Mouse (Mus musculus) embryonic facial prominence, embryonic 11.5 days (tissue): ENCODE data around the gene Mea1. TPM values are rescaled to one million over a fixed set of nuclear protein-coding genes. Genes with fewer than 3 reads are reported as not detected.

Experiments
- ATAC-seq: fragments of 200-750 bp; cut with Nextera tagmentation; replicated peaks from 2 replicates; pipeline ENCODE4 v1.8.0; 2017; ENCODE audit warnings: low read depth; ENCODE audit not compliant: insufficient number of reproducible peaks, low FRiP score, low TSS enrichment
- DNase-seq: peaks from one replicate; pipeline ENCODE4 v3.0.0-alpha.2; 2015; ENCODE audit warnings: low spot score
- H3K27ac ChIP-seq: fragments of 300-500 bp; sonication (generic); replicated peaks from 2 replicates; pipeline ENCODE4 v1.5.1; 2014; ENCODE audit warnings: mild to moderate bottlenecking, low read depth, low read length, control low read depth
- H3K27me3 ChIP-seq: fragments of 300-500 bp; sonication (generic); 2 replicates; pipeline ENCODE4 v1.6.1; 2014; ENCODE audit warnings: mild to moderate bottlenecking, low read length, moderate library complexity, mixed read lengths; ENCODE audit not compliant: control insufficient read depth, insufficient read depth
- H3K36me3 ChIP-seq: fragments of 300-500 bp; sonication (generic); replicated peaks from 2 replicates; pipeline ENCODE4 v1.6.1; 2014; ENCODE audit warnings: low read depth, mild to moderate bottlenecking, low read length, moderate library complexity, mixed read lengths; ENCODE audit not compliant: control insufficient read depth, insufficient read depth
- H3K4me1 ChIP-seq: fragments of 300-500 bp; sonication (generic); 2 replicates; pipeline ENCODE4 v1.6.1; 2014; ENCODE audit warnings: low read length, mixed read lengths; ENCODE audit not compliant: control insufficient read depth, insufficient read depth
- H3K4me2 ChIP-seq: fragments of 300-500 bp; sonication (generic); 2 replicates; pipeline ENCODE4 v1.6.1; 2014; ENCODE audit warnings: low read depth, mild to moderate bottlenecking, control low read depth, low read length, moderate library complexity
- H3K4me3 ChIP-seq: fragments of 300-500 bp; sonication (generic); 2 replicates; pipeline ENCODE4 v1.5.1; 2014; ENCODE audit warnings: low read depth, low read length, control low read depth
- H3K9ac ChIP-seq: fragments of 300-500 bp; sonication (generic); replicated peaks from 2 replicates; pipeline ENCODE4 v1.6.1; 2014; ENCODE audit warnings: mild to moderate bottlenecking, control low read depth, low read length
- H3K9me3 ChIP-seq: fragments of 300-500 bp; sonication (generic); replicated peaks from 2 replicates; pipeline ENCODE4 v1.6.1; 2016; ENCODE audit warnings: mild to moderate bottlenecking, low read length, inconsistent platforms, mixed read lengths; ENCODE audit not compliant: control insufficient read depth
- WGBS: fragments of 180-500 bp; shearing (Covaris S2); extraction: QIAGEN DNeasy Blood & Tissue Kit; methylation state at CpG from one replicate; pipeline ENCODE4 v1.1.7; 2014; 5-methylcytosine and 5-hydroxymethylcytosine counted together
- polyA plus RNA-seq: library from polyadenylated mRNA; unstranded; fragments of >200 nt; fragmentation: Nextera tagmentation; extraction: Ambion mirVana; gene quantifications from 2 replicates; pipeline ENCODE4 v1.2.1, GENCODE M21; 2014

Gene Mea1
- polyA plus RNA-seq, 1 experiment from 2014 or later = 165 TPM

DNA sequence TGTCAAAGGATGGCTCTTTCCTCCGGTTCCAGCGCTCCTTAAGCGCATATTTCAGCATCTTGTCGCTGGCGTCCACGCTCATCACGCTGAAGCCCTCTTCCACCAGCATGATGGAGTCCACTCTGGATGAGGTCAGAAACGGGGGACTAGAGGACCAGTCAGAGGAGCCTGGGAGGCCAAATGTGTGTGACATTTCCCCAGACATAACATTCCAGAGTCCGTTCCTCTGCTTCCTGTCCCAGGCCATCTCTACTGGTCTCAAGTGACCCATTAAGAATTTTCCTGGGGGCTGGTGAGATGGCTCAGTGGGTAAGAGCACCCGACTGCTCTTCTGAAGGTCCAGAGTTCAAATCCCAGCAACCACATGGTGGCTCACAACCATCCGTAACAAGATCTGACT lies 48.7 kb downstream of the Mea1 start:
- Histone ChIP-seq H3K4me3 (no peak overlapping the region), H3K36me3 (no peaks in the 10 kb centered on the region), H3K4me1 (no peaks in the 10 kb centered on the region), H3K4me2 (no peak overlapping the region), H3K9me3 (no peaks in the 10 kb centered on the region), H3K9ac (no peak overlapping the region), H3K27me3 (peaks cover 6% of the 10 kb centered on the region), H3K27ac (no peak overlapping the region)
- DNase-seq (no peak), ATAC-seq (no peak)
- 85% methylated on average over 11 of the region's 11 CpGs for WGBS

DNA sequence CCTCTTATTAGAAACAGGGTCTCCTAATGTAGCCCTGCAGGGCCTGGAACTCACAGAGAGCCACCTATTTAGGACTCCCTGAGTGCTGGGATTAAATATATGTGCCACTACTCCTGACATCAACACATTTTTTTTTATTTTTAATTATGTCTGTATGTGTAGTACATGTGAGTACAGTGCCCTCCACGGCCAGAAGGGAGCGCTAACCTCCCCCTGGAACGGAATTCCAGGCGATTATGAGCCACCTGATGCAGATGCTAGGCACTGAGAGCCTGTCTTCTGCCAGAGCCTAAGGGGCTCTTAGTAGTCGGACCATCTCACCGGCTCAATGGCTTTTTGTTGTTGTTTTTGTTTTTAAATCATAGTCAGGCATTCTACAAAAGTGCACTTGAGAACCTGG lies 49.4 kb downstream of the Mea1 start:
- WGBS = 33% methylated on average over 6 of the region's 6 CpGs
- Histone ChIP-seq H3K9me3 (no peaks in the 10 kb centered on the region), H3K4me1 (no peaks in the 10 kb centered on the region), H3K36me3 (no peaks in the 10 kb centered on the region), H3K9ac (no peak overlapping the region), H3K27ac (no peak overlapping the region), H3K4me2 (no peak overlapping the region), H3K4me3 (no peak overlapping the region), H3K27me3 (peaks cover 6% of the 10 kb centered on the region)
- no peak for ATAC-seq
- peak; percentile 35 for DNase-seq

DNA sequence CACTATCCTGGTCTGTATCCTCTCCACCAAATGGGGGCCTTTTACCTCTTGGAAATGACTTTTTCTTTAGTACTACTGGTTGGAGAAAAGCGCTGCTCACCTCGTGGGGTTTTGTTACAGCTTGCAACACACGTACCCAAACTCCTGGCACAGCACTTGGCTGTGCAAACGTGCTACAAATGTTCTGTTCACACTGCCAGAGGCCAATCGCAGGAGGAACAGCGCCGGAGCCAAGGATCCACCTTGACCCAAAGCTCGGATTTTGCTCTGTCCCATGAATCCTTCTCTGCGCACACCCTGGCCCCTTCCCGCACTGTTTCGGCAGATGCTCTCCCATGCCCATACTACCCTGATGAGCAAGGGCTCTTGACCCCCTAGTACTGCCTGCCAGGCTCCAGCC lies 49.9 kb downstream of the Mea1 start:
- Histone ChIP-seq H3K27me3 (peaks cover 6% of the 10 kb centered on the region), H3K9me3 (no peaks in the 10 kb centered on the region), H3K27ac (no peak overlapping the region), H3K4me1 (no peaks in the 10 kb centered on the region), H3K36me3 (no peaks in the 10 kb centered on the region), H3K4me3 (no peak overlapping the region), H3K9ac (no peak overlapping the region), H3K4me2 (0 out of 2 replicates have a peak overlapping the region, but pooled peaks have one; percentile 8)
- 39% methylated on average over 11 of the region's 11 CpGs for WGBS
- DNase-seq (no peak), ATAC-seq (no peak)

DNA sequence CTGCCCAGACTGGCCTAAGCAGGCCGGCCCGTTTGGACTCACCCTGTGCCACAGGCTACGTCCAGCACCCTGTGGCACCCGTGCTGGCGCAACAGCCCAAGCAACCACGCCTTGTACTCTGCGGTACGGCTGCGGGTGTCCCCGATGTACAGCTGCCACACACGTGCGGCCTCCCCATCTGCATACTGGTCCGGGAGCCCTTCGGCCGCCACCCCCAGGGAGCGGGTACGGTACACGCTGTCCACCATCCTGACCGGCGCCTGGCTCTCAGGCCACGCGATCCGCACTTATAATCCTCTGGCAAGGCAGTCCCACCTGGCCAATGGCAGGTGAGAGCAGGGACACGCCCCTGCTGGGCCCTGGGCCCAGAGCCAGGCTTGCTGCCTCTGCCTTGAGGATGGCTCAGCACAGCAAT lies 50.3 kb downstream of the Mea1 start, which contains the start of gene Gnmt:
Gnmt (minus strand) TSS at position 265 of the 415 bp plus-strand sequence.
- Histone ChIP-seq H3K4me1 (no peaks in the 10 kb centered on the region), H3K4me2 (peak within 1 kb of the TSS; percentile 8; the same call in 1 of the 2 replicates), H3K9me3 (no peaks in the 10 kb centered on the region), H3K4me3 (no peak within 1 kb of the TSS), H3K27me3 (peaks cover 6% of the 10 kb centered on the region), H3K27ac (no peak within 1 kb of the TSS), H3K36me3 (no peaks in the 10 kb centered on the region), H3K9ac (no peak within 1 kb of the TSS)
- 12% methylated on average over 24 of the region's 24 CpGs for WGBS
- no peak for ATAC-seq
- no peak for DNase-seq

Other genes with a start within 250 kb of the Mea1 start
- 0.43 and 1.0 TPM in 2 replicates for gene Crip3, start 249.9 kb upstream of the Mea1 start, polyA plus RNA-seq
- not detected in 2 replicates for gene Slc22a7, start 240.3 kb upstream of the Mea1 start, polyA plus RNA-seq
- 0.38 and 0.63 TPM in 2 replicates for gene Ttbk1, start 191.1 kb upstream of the Mea1 start, polyA plus RNA-seq
- 65.9 and 74.9 TPM in 2 replicates for gene Dnph1, start 182.1 kb upstream of the Mea1 start, polyA plus RNA-seq
- gene Cul9, start 132.4 kb upstream of the Mea1 start, polyA plus RNA-seq = 3.5 and 3.7 TPM in 2 replicates
- 6.4 and 11.1 TPM in 2 replicates for gene Srf, start 122.6 kb upstream of the Mea1 start, polyA plus RNA-seq
- gene Ptk7, start 49.3 kb upstream of the Mea1 start, polyA plus RNA-seq = 25.7 and 34.5 TPM in 2 replicates
- 17.7 and 22.5 TPM in 2 replicates for gene Klc4, start 32.8 kb upstream of the Mea1 start, polyA plus RNA-seq
- 114 and 117 TPM in 2 replicates for gene Mrpl2, start 32.6 kb upstream of the Mea1 start, polyA plus RNA-seq
- gene Cul7, start 28.5 kb upstream of the Mea1 start, polyA plus RNA-seq = 27.9 and 28.1 TPM in 2 replicates
- 54.0 and 61.6 TPM in 2 replicates for gene Rrp36, start 4.4 kb upstream of the Mea1 start, polyA plus RNA-seq
- 117 and 121 TPM in 2 replicates for gene Klhdc3, start 2.1 kb downstream of the Mea1 start, polyA plus RNA-seq
- 111 and 115 TPM in 2 replicates for gene Ppp2r5d, start 26.3 kb downstream of the Mea1 start, polyA plus RNA-seq
- gene Pex6, start 32.7 kb downstream of the Mea1 start, polyA plus RNA-seq = 13.9 and 17.4 TPM in 2 replicates
- 0.35 and 0.62 TPM in 2 replicates for gene Gnmt, start 50.4 kb downstream of the Mea1 start, polyA plus RNA-seq
- gene Cnpy3, start 73.4 kb downstream of the Mea1 start, polyA plus RNA-seq = 52.2 and 55.1 TPM in 2 replicates
- gene Ptcra, start 84.9 kb downstream of the Mea1 start, polyA plus RNA-seq = 0.32 and 0.49 TPM in 2 replicates
- gene 2310039H08Rik, start 93.8 kb downstream of the Mea1 start, polyA plus RNA-seq = 54.1 and 56.0 TPM in 2 replicates
- 198 and 207 TPM in 2 replicates for gene Rpl7l1, start 103.9 kb downstream of the Mea1 start, polyA plus RNA-seq
- gene Bicral, start 179.7 kb downstream of the Mea1 start, polyA plus RNA-seq = 4.7 TPM in 2 replicates
- gene Tbcc, start 211.9 kb downstream of the Mea1 start, polyA plus RNA-seq = 73.7 and 78.8 TPM in 2 replicates
- gene Prph2, start 231.7 kb downstream of the Mea1 start, polyA plus RNA-seq = not detected in 2 replicates